Mouse (Mus musculus): ENCODE measurements around the gene Nrp2. TPM values are rescaled to one million over a fixed set of nuclear protein-coding genes. Genes with fewer than 3 reads are reported as not detected.

Gene Nrp2
- polyA plus RNA-seq, 1 experiment from 2014 or later: 11.2 TPM

- WGBS: 83% methylated on average over 1 of the region's 1 CpGs
- Histone ChIP-seq H3K4me1 (ENCODE audit: insufficient read depth, low read length) (peaks cover 15% of the 10 kb centered on the region), H3K9me3 (ENCODE audit: low read length) (no peaks in the 10 kb centered on the region), H3K27ac (ENCODE audit: low read length) (no peak overlapping the region), H3K36me3 (ENCODE audit: insufficient read depth, low read length) (no peaks in the 10 kb centered on the region), H3K4me3 (ENCODE audit: low read length) (no peak overlapping the region), H3K4me2 (replicated peaks; ENCODE audit: low read depth, low read length) (no peak overlapping the region), H3K9ac (replicated peaks; ENCODE audit: low read length) (no peak overlapping the region), H3K27me3 (ENCODE audit: insufficient read depth, low read length) (peaks cover 44% of the 10 kb centered on the region)
- ATAC-seq (ENCODE audit: low FRiP score, low TSS enrichment): no peak
Observed at GRCm38 (mm10) chr1:62715004-62715403, 11.9 kb downstream of the Nrp2 start.

DNA sequence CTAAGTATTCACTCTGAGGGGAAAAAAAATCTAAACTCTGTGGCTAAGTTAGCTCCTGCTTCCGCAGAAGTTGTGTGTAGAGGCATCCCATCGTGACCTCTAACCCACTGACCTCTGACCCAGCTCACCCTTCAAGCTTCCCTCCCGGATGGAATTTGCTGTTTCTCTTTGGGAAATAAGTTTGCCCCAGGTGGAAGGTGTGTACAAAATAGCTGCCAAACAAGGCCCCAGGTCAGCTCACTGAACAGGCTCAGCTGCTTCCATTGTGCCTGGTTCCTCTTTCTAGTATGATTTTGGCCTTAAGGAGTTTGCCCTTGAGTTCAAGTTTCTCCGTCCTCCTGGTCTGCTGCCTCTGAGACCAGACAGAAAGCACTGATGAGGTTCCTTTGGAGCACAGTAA is 12.6 kb downstream of the Nrp2 start:
- no peak overlapping the region for H3K9ac ChIP-seq (replicated peaks; ENCODE audit: low read length)
- H3K36me3 ChIP-seq (ENCODE audit: insufficient read depth, low read length): no peaks in the 10 kb centered on the region
- H3K4me3 ChIP-seq (ENCODE audit: low read length): no peak overlapping the region
- H3K4me2 ChIP-seq (replicated peaks; ENCODE audit: low read depth, low read length): no peak overlapping the region
- peaks cover 11% of the 10 kb centered on the region for H3K4me1 ChIP-seq (ENCODE audit: insufficient read depth, low read length)
- H3K9me3 ChIP-seq (ENCODE audit: low read length): no peaks in the 10 kb centered on the region
- H3K27me3 ChIP-seq (ENCODE audit: insufficient read depth, low read length): peaks cover 37% of the 10 kb centered on the region
- ATAC-seq (ENCODE audit: low FRiP score, low TSS enrichment): no peak
- 36% methylated on average over 4 of the region's 4 CpGs for WGBS
- no peak overlapping the region for H3K27ac ChIP-seq (ENCODE audit: low read length)

GRCm38 (mm10) chr1:62716836-62717478 is 13.9 kb downstream of the Nrp2 start:
- peaks cover 11% of the 10 kb centered on the region for H3K4me1 ChIP-seq (ENCODE audit: insufficient read depth, low read length)
- no peak overlapping the region for H3K27ac ChIP-seq (ENCODE audit: low read length)
- peaks cover 33% of the 10 kb centered on the region for H3K27me3 ChIP-seq (ENCODE audit: insufficient read depth, low read length)
- peak overlapping the region; percentile 1; the same call in 1 of the 2 replicates for H3K4me2 ChIP-seq (replicated peaks; ENCODE audit: low read depth, low read length)
- 21% methylated on average over 10 of the region's 10 CpGs for WGBS
- no peaks in the 10 kb centered on the region for H3K36me3 ChIP-seq (ENCODE audit: insufficient read depth, low read length)
- H3K9me3 ChIP-seq (ENCODE audit: low read length): no peaks in the 10 kb centered on the region
- H3K4me3 ChIP-seq (ENCODE audit: low read length): no peak overlapping the region
- ATAC-seq (ENCODE audit: low FRiP score, low TSS enrichment): peak; percentile 46; the same call in 1 of the 2 replicates
- no peak overlapping the region for H3K9ac ChIP-seq (replicated peaks; ENCODE audit: low read length)

- no peak overlapping the region for H3K4me3 ChIP-seq (ENCODE audit: low read length)
- no peak overlapping the region for H3K9ac ChIP-seq (replicated peaks; ENCODE audit: low read length)
- H3K9me3 ChIP-seq (ENCODE audit: low read length): no peaks in the 10 kb centered on the region
- WGBS: 67% methylated on average over 13 of the region's 13 CpGs
- peaks cover 29% of the 10 kb centered on the region for H3K27me3 ChIP-seq (ENCODE audit: insufficient read depth, low read length)
- H3K27ac ChIP-seq (ENCODE audit: low read length): no peak overlapping the region
- ATAC-seq (ENCODE audit: low FRiP score, low TSS enrichment): no peak
- no peak overlapping the region for H3K4me2 ChIP-seq (replicated peaks; ENCODE audit: low read depth, low read length)
- H3K36me3 ChIP-seq (ENCODE audit: insufficient read depth, low read length): peaks cover 3% of the 10 kb centered on the region; the same call in 1 of the 2 replicates
- H3K4me1 ChIP-seq (ENCODE audit: insufficient read depth, low read length): peaks cover 10% of the 10 kb centered on the region
Observed at GRCm38 (mm10) chr1:62717552-62718236, 14.6 kb downstream of the Nrp2 start.

GRCm38 (mm10) chr1:62718237-62718571 is 15.1 kb downstream of the Nrp2 start:
- Histone ChIP-seq H3K9ac (replicated peaks; ENCODE audit: low read length) (no peak overlapping the region), H3K4me3 (ENCODE audit: low read length) (no peak overlapping the region), H3K36me3 (ENCODE audit: insufficient read depth, low read length) (peaks cover 5% of the 10 kb centered on the region; the same call in 1 of the 2 replicates), H3K4me2 (replicated peaks; ENCODE audit: low read depth, low read length) (no peak overlapping the region), H3K27ac (ENCODE audit: low read length) (no peak overlapping the region), H3K9me3 (ENCODE audit: low read length) (no peaks in the 10 kb centered on the region), H3K27me3 (ENCODE audit: insufficient read depth, low read length) (peaks cover 27% of the 10 kb centered on the region), H3K4me1 (ENCODE audit: insufficient read depth, low read length) (peaks cover 7% of the 10 kb centered on the region)
- ATAC-seq (ENCODE audit: low FRiP score, low TSS enrichment): no peak
- 47% methylated on average over 5 of the region's 5 CpGs for WGBS

DNA sequence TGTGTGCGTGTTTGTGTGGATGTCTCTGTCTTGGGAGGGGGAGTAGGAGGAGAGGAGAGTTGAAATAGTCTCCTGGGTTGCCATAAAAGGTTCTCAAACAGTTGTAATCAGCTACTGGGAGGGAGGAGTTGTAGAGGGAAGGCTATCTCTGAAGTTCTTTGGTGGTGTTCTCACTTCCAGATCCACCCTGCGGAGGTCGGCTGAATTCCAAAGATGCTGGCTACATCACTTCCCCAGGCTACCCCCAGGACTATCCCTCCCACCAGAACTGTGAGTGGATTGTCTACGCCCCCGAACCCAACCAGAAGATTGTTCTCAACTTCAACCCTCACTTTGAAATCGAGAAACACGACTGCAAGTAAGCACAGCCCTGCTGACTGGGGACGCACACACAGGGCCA is 15.7 kb downstream of the Nrp2 start:
- Histone ChIP-seq H3K4me1 (ENCODE audit: insufficient read depth, low read length) (peaks cover 7% of the 10 kb centered on the region), H3K27me3 (ENCODE audit: insufficient read depth, low read length) (peaks cover 21% of the 10 kb centered on the region), H3K9me3 (ENCODE audit: low read length) (no peaks in the 10 kb centered on the region), H3K9ac (replicated peaks; ENCODE audit: low read length) (no peak overlapping the region), H3K27ac (ENCODE audit: low read length) (no peak overlapping the region), H3K4me3 (ENCODE audit: low read length) (no peak overlapping the region), H3K4me2 (replicated peaks; ENCODE audit: low read depth, low read length) (no peak overlapping the region), H3K36me3 (ENCODE audit: insufficient read depth, low read length) (peaks cover 5% of the 10 kb centered on the region; the same call in 1 of the 2 replicates)
- ATAC-seq (ENCODE audit: low FRiP score, low TSS enrichment): no peak
- WGBS: 71% methylated on average over 8 of the region's 8 CpGs

GRCm38 (mm10) chr1:62719770-62720169 is 16.7 kb downstream of the Nrp2 start:
- H3K27ac ChIP-seq (ENCODE audit: low read length): 0 out of 2 replicates have a peak overlapping the region, but pooled peaks have one; percentile 27

DNA sequence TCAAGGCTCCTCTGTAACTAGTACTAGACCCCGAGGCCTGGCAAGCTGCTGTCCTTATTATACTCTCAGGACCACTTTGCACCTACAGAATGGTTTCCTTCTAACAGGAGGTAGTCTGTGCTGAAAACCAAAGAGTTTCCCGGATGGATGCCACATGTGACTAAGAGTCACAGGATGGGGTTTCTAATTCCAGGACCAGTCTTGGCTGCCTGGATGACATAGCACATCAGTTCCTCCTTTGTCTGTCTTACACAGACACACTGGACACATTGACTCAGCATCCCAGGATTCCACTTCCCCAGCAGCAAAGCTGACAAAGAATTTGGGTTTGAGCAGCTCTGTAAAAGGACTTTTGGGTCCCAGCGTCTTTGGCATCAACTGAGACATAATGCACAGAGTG is 17.1 kb downstream of the Nrp2 start:
- H3K9ac ChIP-seq (replicated peaks; ENCODE audit: low read length): no peak overlapping the region
- WGBS: 82% methylated on average over 3 of the region's 3 CpGs
- ATAC-seq (ENCODE audit: low FRiP score, low TSS enrichment): no peak
- H3K27ac ChIP-seq (ENCODE audit: low read length): 0 out of 2 replicates have a peak overlapping the region, but pooled peaks have one; percentile 27
- H3K36me3 ChIP-seq (ENCODE audit: insufficient read depth, low read length): peaks cover 5% of the 10 kb centered on the region; the same call in 1 of the 2 replicates
- H3K9me3 ChIP-seq (ENCODE audit: low read length): no peaks in the 10 kb centered on the region
- H3K27me3 ChIP-seq (ENCODE audit: insufficient read depth, low read length): peaks cover 21% of the 10 kb centered on the region; the same call in 1 of the 2 replicates
- no peak overlapping the region for H3K4me3 ChIP-seq (ENCODE audit: low read length)
- H3K4me1 ChIP-seq (ENCODE audit: insufficient read depth, low read length): peaks cover 14% of the 10 kb centered on the region
- H3K4me2 ChIP-seq (replicated peaks; ENCODE audit: low read depth, low read length): no peak overlapping the region

More at GRCm38 (mm10) chr1:62719770-62720169, 16.7 kb downstream of the Nrp2 start:
- Histone ChIP-seq H3K27me3 (ENCODE audit: insufficient read depth, low read length) (peaks cover 21% of the 10 kb centered on the region; the same call in 1 of the 2 replicates), H3K9ac (replicated peaks; ENCODE audit: low read length) (no peak overlapping the region), H3K4me2 (replicated peaks; ENCODE audit: low read depth, low read length) (no peak overlapping the region), H3K9me3 (ENCODE audit: low read length) (no peaks in the 10 kb centered on the region), H3K4me3 (ENCODE audit: low read length) (no peak overlapping the region), H3K36me3 (ENCODE audit: insufficient read depth, low read length) (peaks cover 5% of the 10 kb centered on the region; the same call in 1 of the 2 replicates), H3K4me1 (ENCODE audit: insufficient read depth, low read length) (peaks cover 10% of the 10 kb centered on the region)
- ATAC-seq (ENCODE audit: low FRiP score, low TSS enrichment): no peak
- WGBS: 79% methylated on average over 6 of the region's 6 CpGs

GRCm38 (mm10) chr1:62720727-62721705 is 17.9 kb downstream of the Nrp2 start:
- peaks cover 21% of the 10 kb centered on the region; the same call in 1 of the 2 replicates for H3K27me3 ChIP-seq (ENCODE audit: insufficient read depth, low read length)
- no peak overlapping the region for H3K4me2 ChIP-seq (replicated peaks; ENCODE audit: low read depth, low read length)
- WGBS: 67% methylated on average over 13 of the region's 13 CpGs
- no peak for ATAC-seq (ENCODE audit: low FRiP score, low TSS enrichment)
- H3K4me1 ChIP-seq (ENCODE audit: insufficient read depth, low read length): peaks cover 14% of the 10 kb centered on the region
- H3K4me3 ChIP-seq (ENCODE audit: low read length): no peak overlapping the region
- no peak overlapping the region for H3K9ac ChIP-seq (replicated peaks; ENCODE audit: low read length)
- H3K27ac ChIP-seq (ENCODE audit: low read length): peak overlapping the region; percentile 16; the same call in 1 of the 2 replicates
- H3K36me3 ChIP-seq (ENCODE audit: insufficient read depth, low read length): peaks cover 5% of the 10 kb centered on the region; the same call in 1 of the 2 replicates
- no peaks in the 10 kb centered on the region for H3K9me3 ChIP-seq (ENCODE audit: low read length)
